Mouse (Mus musculus) testis, adult 2 months (tissue): ENCODE measurements around the gene Sacs. TPM values are rescaled to one million over a fixed set of nuclear protein-coding genes. Genes with fewer than 3 reads are reported as not detected.
"Not testable (repeated sequence)": the region's sequence is repeated elsewhere in the genome, so short reads cannot be mapped to it uniquely, and the experiment has no call there.

Experiments
- H3K27ac ChIP-seq: fragments of 200-500 bp; 2 replicates; pipeline ENCODE4 v1.5.1; 2012; ENCODE audit warnings: low read depth, low read length; ENCODE audit not compliant: control insufficient read depth, insufficient read depth
- H3K27me3 ChIP-seq: fragments of 200-500 bp; 2 replicates; pipeline ENCODE4 v1.6.1; 2012; ENCODE audit warnings: mild to moderate bottlenecking, low read length, moderate library complexity; ENCODE audit not compliant: control insufficient read depth, insufficient read depth
- H3K36me3 ChIP-seq: fragments of 200-500 bp; 2 replicates; pipeline ENCODE4 v1.6.1; 2012; ENCODE audit warnings: mild to moderate bottlenecking, low read length; ENCODE audit not compliant: control insufficient read depth, insufficient read depth
- H3K4me1 ChIP-seq: fragments of 200-500 bp; 2 replicates; pipeline ENCODE4 v1.6.1; 2012; ENCODE audit warnings: low read length; ENCODE audit not compliant: control insufficient read depth, insufficient read depth
- H3K4me3 ChIP-seq: fragments of 200-500 bp; 2 replicates; pipeline ENCODE4 v1.5.1; 2012; ENCODE audit warnings: low read depth, mild to moderate bottlenecking, low read length, moderate library complexity, mixed read lengths; ENCODE audit not compliant: control insufficient read depth
- CTCF ChIP-seq: fragments of 200-500 bp; IDR thresholded peaks from 2 replicates; pipeline ENCODE4 v1.5.1; 2012; ENCODE audit warnings: low read depth, mild to moderate bottlenecking, inconsistent platforms, low read length, moderate library complexity; ENCODE audit not compliant: control insufficient read depth, insufficient read depth, insufficient replicate concordance
- POLR2A ChIP-seq: fragments of 200-500 bp; IDR thresholded peaks from 2 replicates; pipeline ENCODE4 v1.6.1; 2012; ENCODE audit warnings: low read depth, mild to moderate bottlenecking, inconsistent platforms, low read length, moderate library complexity; ENCODE audit not compliant: control insufficient read depth
- polyA plus RNA-seq: library from polyadenylated mRNA; depleted of rRNA; stranded (reverse); fragments of >200 nt; gene quantifications from 2 replicates; pipeline ENCODE4 v1.2.3, GENCODE M21; 2012

Gene Sacs
- polyA plus RNA-seq, 1 experiment = 1.3 TPM

- no peak overlapping the region for H3K4me3 ChIP-seq
- no peak for TF ChIP-seq CTCF
- TF ChIP-seq POLR2A = no peak
- H3K27ac ChIP-seq = no peak overlapping the region
- peaks cover 2% of the 10 kb centered on the region; the same call in 1 of the 2 replicates for H3K4me1 ChIP-seq
- no peaks in the 10 kb centered on the region for H3K36me3 ChIP-seq
- H3K27me3 ChIP-seq = no peaks in the 10 kb centered on the region
These were observed 847 bp upstream of the Sacs start for GRCm38 (mm10) chr14:61137410-61137809.

GRCm38 (mm10) chr14:61138727-61139067 lies 440 bp downstream of the Sacs start:
- Histone ChIP-seq H3K27ac (no peak overlapping the region), H3K27me3 (no peaks in the 10 kb centered on the region), H3K4me3 (peak overlapping the region; percentile 12), H3K36me3 (no peaks in the 10 kb centered on the region), H3K4me1 (peaks cover 2% of the 10 kb centered on the region; the same call in 1 of the 2 replicates)
- TF ChIP-seq POLR2A (no peak), CTCF (no peak)

GRCm38 (mm10) chr14:61143358-61143757 lies 5.1 kb downstream of the Sacs start:
- no peak for TF ChIP-seq POLR2A
- no peak for TF ChIP-seq CTCF
- Histone ChIP-seq H3K4me1 (no peaks in the 10 kb centered on the region; the same call in 1 of the 2 replicates), H3K27me3 (no peaks in the 10 kb centered on the region), H3K27ac (no peak overlapping the region), H3K4me3 (no peak overlapping the region), H3K36me3 (no peaks in the 10 kb centered on the region)

GRCm38 (mm10) chr14:61143869-61144268 lies 5.6 kb downstream of the Sacs start:
- peak; percentile 92; the same call in 1 of the 2 replicates for TF ChIP-seq CTCF
- no peak for TF ChIP-seq POLR2A
- no peaks in the 10 kb centered on the region for H3K36me3 ChIP-seq
- H3K27me3 ChIP-seq = no peaks in the 10 kb centered on the region
- no peaks in the 10 kb centered on the region for H3K4me1 ChIP-seq
- H3K27ac ChIP-seq = no peak overlapping the region
- H3K4me3 ChIP-seq = peak overlapping the region; percentile 11; the same call in 1 of the 2 replicates

- H3K27me3 ChIP-seq, H3K4me3 ChIP-seq, H3K27ac ChIP-seq, H3K36me3 ChIP-seq, H3K4me1 ChIP-seq: not testable (repeated sequence)
These were observed 12.2 kb downstream of the Sacs start for GRCm38 (mm10) chr14:61150416-61150815.

GRCm38 (mm10) chr14:61154900-61155585 lies 16.8 kb downstream of the Sacs start:
- H3K27me3 ChIP-seq = no peaks in the 10 kb centered on the region
- no peaks in the 10 kb centered on the region for H3K36me3 ChIP-seq
- H3K27ac ChIP-seq = no peak overlapping the region
- H3K4me3 ChIP-seq = no peak overlapping the region; the same call in 1 of the 2 replicates
- H3K4me1 ChIP-seq = no peaks in the 10 kb centered on the region
- TF ChIP-seq CTCF (no peak), POLR2A (no peak)

- H3K4me1 ChIP-seq = no peaks in the 10 kb centered on the region
- no peaks in the 10 kb centered on the region for H3K36me3 ChIP-seq
- H3K27me3 ChIP-seq = no peaks in the 10 kb centered on the region
- no peak overlapping the region for H3K27ac ChIP-seq
- H3K4me3 ChIP-seq = no peak overlapping the region
- no peak for TF ChIP-seq CTCF
- no peak for TF ChIP-seq POLR2A
These were observed 17.4 kb downstream of the Sacs start for GRCm38 (mm10) chr14:61155687-61156086.

GRCm38 (mm10) chr14:61157426-61157825 lies 19.2 kb downstream of the Sacs start:
- not testable (repeated sequence) for H3K4me1 ChIP-seq, H3K27me3 ChIP-seq, H3K36me3 ChIP-seq, H3K27ac ChIP-seq, H3K4me3 ChIP-seq

GRCm38 (mm10) chr14:61160920-61161319 lies 22.7 kb downstream of the Sacs start:
- no peak overlapping the region for H3K4me3 ChIP-seq
- H3K27me3 ChIP-seq = no peaks in the 10 kb centered on the region
- H3K27ac ChIP-seq = no peak overlapping the region
- no peaks in the 10 kb centered on the region for H3K36me3 ChIP-seq
- TF ChIP-seq POLR2A (no peak), CTCF (no peak)
- no peaks in the 10 kb centered on the region for H3K4me1 ChIP-seq
